Mouse (Mus musculus) erythroblast, embryonic 14.5 days (primary cell): ENCODE data around the gene Gm9844. TPM values are rescaled to one million over a fixed set of nuclear protein-coding genes. Genes with fewer than 3 reads are reported as not detected.
"Not testable (repeated sequence)": the region's sequence is repeated elsewhere in the genome, so short reads cannot be mapped to it uniquely, and the experiment has no call there.

Experiments used
- H3K27me3 ChIP-seq: 2 replicates; pipeline ENCODE4 v1.6.1; 2012; ENCODE audit warnings: inconsistent platforms; ENCODE audit not compliant: control insufficient read depth
- H3K36me3 ChIP-seq: 2 replicates; pipeline ENCODE4 v1.6.1; 2012; ENCODE audit warnings: mild to moderate bottlenecking, inconsistent platforms; ENCODE audit not compliant: control insufficient read depth
- H3K4me1 ChIP-seq: 2 replicates; pipeline ENCODE4 v1.6.1; 2012; ENCODE audit warnings: inconsistent platforms; ENCODE audit not compliant: control insufficient read depth
- H3K4me3 ChIP-seq: replicated peaks from 2 replicates; pipeline ENCODE3; 2012; ENCODE audit warnings: moderate library complexity, mild to moderate bottlenecking, inconsistent platforms
- H3K9me3 ChIP-seq: 2 replicates; pipeline ENCODE4 v1.6.1; 2012; ENCODE audit warnings: low read length, inconsistent platforms, mixed read lengths; ENCODE audit not compliant: control insufficient read depth
- GATA1 ChIP-seq: IDR thresholded peaks from 2 replicates; pipeline ENCODE4 v1.6.1; 2012; ENCODE audit warnings: low read length, inconsistent platforms, mixed read lengths
- TAL1 ChIP-seq: IDR thresholded peaks from 3 replicates; pipeline ENCODE4 v1.6.1; 2012; ENCODE audit warnings: low read length, inconsistent platforms, mixed read lengths
- polyA plus RNA-seq: library from polyadenylated mRNA; stranded (reverse); fragments of >175 nt; gene quantifications from 2 replicates; pipeline ENCODE4 v1.2.3, GENCODE M21; 2012

Gm9844 gene
- polyA plus RNA-seq, 1 experiment: 6.9 TPM

- Histone ChIP-seq H3K36me3 (peaks cover 51% of the 10 kb centered on the region), H3K4me3 (peak overlapping the region; percentile 90), H3K27me3 (no peaks in the 10 kb centered on the region; the same call in 1 of the 2 replicates), H3K4me1 (peaks cover 49% of the 10 kb centered on the region), H3K9me3 (no peaks in the 10 kb centered on the region)
- TF ChIP-seq TAL1: no peak
- TF ChIP-seq GATA1: no peak
Measured at GRCm38 (mm10) chr7:24884693-24885291, 22.8 kb downstream of the Gm9844 start.

GRCm38 (mm10) chr7:24885468-24886307 lies 23.7 kb downstream of the Gm9844 start:
- Histone ChIP-seq H3K36me3 (peaks cover 60% of the 10 kb centered on the region), H3K4me1 (peaks cover 49% of the 10 kb centered on the region), H3K9me3 (no peaks in the 10 kb centered on the region), H3K4me3 (peak overlapping the region; percentile 90), H3K27me3 (no peaks in the 10 kb centered on the region)
- TF ChIP-seq TAL1: no peak
- no peak for TF ChIP-seq GATA1

DNA sequence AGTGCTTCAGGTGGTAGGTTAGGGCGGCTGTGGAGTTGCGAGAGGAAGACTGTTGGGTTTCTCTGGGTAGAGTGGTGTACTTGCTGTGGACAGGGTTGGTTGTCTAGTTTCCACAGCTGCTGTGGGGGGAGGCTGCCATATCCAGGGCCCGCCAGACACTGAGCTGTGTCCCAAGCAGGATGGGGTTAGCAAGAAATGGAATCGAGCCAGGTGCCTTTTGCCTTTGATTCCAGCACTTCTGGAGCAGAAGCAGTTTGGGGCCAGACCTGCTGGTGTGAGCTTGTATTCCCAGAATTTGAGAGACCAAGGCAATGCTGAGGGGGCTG lies 24.3 kb downstream of the Gm9844 start:
- peaks cover 66% of the 10 kb centered on the region for H3K36me3 ChIP-seq
- no peaks in the 10 kb centered on the region for H3K9me3 ChIP-seq
- peaks cover 51% of the 10 kb centered on the region for H3K4me1 ChIP-seq
- H3K4me3 ChIP-seq: peak overlapping the region; percentile 90
- no peak for TF ChIP-seq GATA1
- TF ChIP-seq TAL1: no peak
- no peaks in the 10 kb centered on the region for H3K27me3 ChIP-seq

DNA sequence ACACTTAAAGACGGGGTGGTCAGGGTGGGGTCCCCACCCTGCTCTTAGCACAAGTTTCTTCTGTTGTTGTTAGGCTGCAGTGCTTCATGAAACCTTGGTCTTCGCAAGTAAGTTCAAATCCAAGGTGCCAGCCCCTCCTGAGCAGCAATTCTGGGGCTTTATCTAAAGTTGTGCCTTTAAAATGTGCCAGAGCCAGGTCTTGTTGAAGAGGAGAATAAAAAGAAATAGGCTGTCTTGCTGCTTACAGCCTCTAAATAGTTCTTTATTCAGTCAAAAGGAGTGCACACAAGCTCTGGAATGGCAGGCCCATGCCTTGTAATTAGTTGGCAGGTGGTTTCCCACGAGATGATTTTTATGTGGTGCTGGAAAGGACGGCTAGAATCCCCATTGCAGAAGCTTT lies 25.1 kb downstream of the Gm9844 start:
- Histone ChIP-seq H3K4me1 (peaks cover 51% of the 10 kb centered on the region), H3K4me3 (peak overlapping the region; percentile 90), H3K9me3 (no peaks in the 10 kb centered on the region), H3K27me3 (no peaks in the 10 kb centered on the region), H3K36me3 (peaks cover 70% of the 10 kb centered on the region)
- TF ChIP-seq GATA1 (no peak), TAL1 (no peak)

- no peaks in the 10 kb centered on the region for H3K9me3 ChIP-seq
- no peak overlapping the region for H3K4me3 ChIP-seq
- no peaks in the 10 kb centered on the region for H3K27me3 ChIP-seq
- TF ChIP-seq GATA1: no peak
- peaks cover 72% of the 10 kb centered on the region for H3K36me3 ChIP-seq
- peaks cover 36% of the 10 kb centered on the region for H3K4me1 ChIP-seq
Measured at GRCm38 (mm10) chr7:24889431-24890220, 27.6 kb downstream of the Gm9844 start.

- Histone ChIP-seq H3K9me3 (no peaks in the 10 kb centered on the region), H3K4me3 (no peak overlapping the region), H3K36me3 (peaks cover 63% of the 10 kb centered on the region), H3K4me1 (peaks cover 29% of the 10 kb centered on the region), H3K27me3 (no peaks in the 10 kb centered on the region)
- TF ChIP-seq TAL1 (no peak), GATA1 (no peak)
Measured at GRCm38 (mm10) chr7:24890281-24891216, 28.5 kb downstream of the Gm9844 start.

DNA sequence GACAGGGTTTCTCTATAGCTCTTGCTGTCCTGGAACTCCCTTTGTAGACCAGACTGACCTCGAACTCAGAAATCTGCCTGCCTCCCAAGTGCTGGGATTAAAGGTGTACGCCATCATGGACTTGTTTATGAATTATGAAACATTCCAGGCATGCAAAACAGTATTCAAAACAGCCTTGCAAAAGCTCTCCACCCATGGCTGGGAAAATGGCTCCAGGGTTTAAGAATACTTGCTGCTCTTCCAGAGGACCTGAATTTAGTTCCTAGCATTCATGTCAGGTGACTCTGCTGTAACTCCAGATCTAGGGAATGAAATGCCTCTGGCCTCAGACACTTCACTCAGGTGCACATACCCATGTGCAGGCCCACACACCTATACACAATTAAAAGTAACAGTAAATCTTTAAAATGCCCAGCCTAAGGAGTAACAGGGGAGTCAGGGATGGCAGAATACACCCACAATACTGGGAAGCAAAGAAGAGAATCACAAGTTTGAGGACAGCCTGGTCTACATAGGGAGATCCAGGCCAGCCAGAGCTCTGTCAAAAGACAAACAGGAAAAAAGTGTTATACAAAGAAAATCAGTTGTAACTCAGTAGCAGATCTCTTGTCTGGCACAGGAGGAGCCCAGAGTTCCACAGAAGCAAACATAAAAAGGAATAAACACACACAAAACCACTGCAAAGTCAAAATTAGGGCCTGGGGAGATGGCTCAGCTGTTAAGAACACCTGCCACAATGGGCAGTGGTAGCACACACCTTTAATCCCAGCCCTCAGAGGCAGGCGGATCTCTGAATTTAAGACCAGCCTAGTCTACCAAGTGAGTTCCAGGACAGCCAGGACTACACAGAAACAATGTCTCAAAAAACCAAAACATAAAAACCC lies 29.5 kb downstream of the Gm9844 start:
- no peak for TF ChIP-seq GATA1
- no peak for TF ChIP-seq TAL1
- H3K27me3 ChIP-seq: no peaks in the 10 kb centered on the region
- H3K4me3 ChIP-seq: no peak overlapping the region
- no peaks in the 10 kb centered on the region for H3K9me3 ChIP-seq
- H3K4me1 ChIP-seq: peaks cover 19% of the 10 kb centered on the region
- H3K36me3 ChIP-seq: peaks cover 54% of the 10 kb centered on the region

- Histone ChIP-seq H3K27me3 (no peaks in the 10 kb centered on the region), H3K9me3 (no peaks in the 10 kb centered on the region), H3K36me3 (peaks cover 47% of the 10 kb centered on the region), H3K4me3 (no peak overlapping the region), H3K4me1 (peaks cover 14% of the 10 kb centered on the region)
- TF ChIP-seq TAL1 (no peak), GATA1 (no peak)
Measured at GRCm38 (mm10) chr7:24892125-24892583, 30.1 kb downstream of the Gm9844 start.

DNA sequence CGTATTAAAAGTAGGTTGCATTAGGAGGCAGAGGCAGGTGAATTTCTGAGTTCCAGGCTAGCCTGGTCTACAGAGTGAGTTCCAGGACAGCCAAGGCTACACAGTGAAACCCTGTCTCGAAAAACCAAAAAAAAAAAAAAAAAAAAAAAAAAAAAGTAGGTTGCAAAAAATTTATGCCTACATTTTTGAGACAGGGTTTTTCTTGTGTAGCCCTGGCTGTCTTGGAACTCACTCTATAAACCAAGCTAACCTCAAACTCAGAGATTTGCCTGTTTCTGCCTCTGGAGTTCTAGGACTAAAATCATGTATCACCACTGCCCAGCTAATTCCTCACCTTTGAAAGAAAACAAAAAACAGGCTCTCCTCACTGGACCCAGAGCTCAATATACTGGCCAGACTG lies 33.7 kb downstream of the Gm9844 start:
- peaks cover 11% of the 10 kb centered on the region for H3K36me3 ChIP-seq
- not testable (repeated sequence) for H3K9me3 ChIP-seq, H3K27me3 ChIP-seq, H3K4me1 ChIP-seq, H3K4me3 ChIP-seq
